Mouse (Mus musculus) E14TG2a.4 (cell line): ENCODE results near the gene E130308A19Rik.
"Not testable (repeated sequence)": the region's sequence is repeated elsewhere in the genome, so short reads cannot be mapped to it uniquely, and the experiment has no call there.

ENCODE experiments used
- H3K27me3 ChIP-seq: 2 replicates; pipeline ENCODE4 v1.6.1; 2014; ENCODE audit warnings: low read length, control low read depth; ENCODE audit not compliant: insufficient read depth
- H3K36me3 ChIP-seq: 2 replicates; pipeline ENCODE4 v1.6.1; 2014; ENCODE audit warnings: low read length, control low read depth; ENCODE audit not compliant: insufficient read depth
- H3K4me1 ChIP-seq: replicated peaks from 2 replicates; pipeline ENCODE4 v1.6.1; 2014; ENCODE audit warnings: low read depth, low read length, control low read depth
- H3K4me3 ChIP-seq: replicated peaks from 2 replicates; pipeline ENCODE4 v1.5.1; 2014; ENCODE audit warnings: mild to moderate bottlenecking, low read length
- H3K9me3 ChIP-seq: 2 replicates; pipeline ENCODE4 v1.6.1; 2014; ENCODE audit warnings: low read length, control low read depth
- CTCF ChIP-seq: conservative IDR thresholded peaks from 2 replicates; pipeline ENCODE4 v1.5.1; 2014; ENCODE audit warnings: low read length
- NANOG ChIP-seq: IDR thresholded peaks from 2 replicates; pipeline ENCODE4 v1.6.1; 2014; ENCODE audit warnings: borderline replicate concordance, low read length, mixed read lengths
- POU5F1 ChIP-seq: IDR thresholded peaks from 2 replicates; pipeline ENCODE4 v1.6.1; 2014; ENCODE audit warnings: low read length, borderline replicate concordance

E130308A19Rik gene

GRCm38 (mm10) chr4:59782853-59783684, 157.1 kb downstream of the E130308A19Rik start:
- no peaks in the 10 kb centered on the region for H3K27me3 ChIP-seq
- peak overlapping the region; percentile 100 for H3K4me3 ChIP-seq
- peaks cover 34% of the 10 kb centered on the region for H3K36me3 ChIP-seq
- TF ChIP-seq NANOG = no peak
- TF ChIP-seq CTCF = no peak
- no peak for TF ChIP-seq POU5F1
- no peaks in the 10 kb centered on the region for H3K9me3 ChIP-seq
- H3K4me1 ChIP-seq = peaks cover 66% of the 10 kb centered on the region

- Histone ChIP-seq H3K9me3 (no peaks in the 10 kb centered on the region), H3K4me1 (peaks cover 59% of the 10 kb centered on the region), H3K4me3 (peak overlapping the region; percentile 100), H3K27me3 (no peaks in the 10 kb centered on the region), H3K36me3 (peaks cover 27% of the 10 kb centered on the region)
- TF ChIP-seq CTCF (no peak), NANOG (no peak), POU5F1 (no peak)
Measured at GRCm38 (mm10) chr4:59783685-59784279, 157.8 kb downstream of the E130308A19Rik start.

GRCm38 (mm10) chr4:59785412-59785811, 159.4 kb downstream of the E130308A19Rik start:
- Histone ChIP-seq H3K4me1 (peaks cover 44% of the 10 kb centered on the region), H3K36me3 (peaks cover 12% of the 10 kb centered on the region), H3K27me3 (no peaks in the 10 kb centered on the region), H3K9me3 (no peaks in the 10 kb centered on the region), H3K4me3 (no peak overlapping the region)
- TF ChIP-seq NANOG (no peak), CTCF (no peak), POU5F1 (no peak)

GRCm38 (mm10) chr4:59786661-59787060, 160.7 kb downstream of the E130308A19Rik start:
- Histone ChIP-seq H3K9me3 (no peaks in the 10 kb centered on the region), H3K27me3 (0 out of 2 replicates have a peak, but pooled peaks cover 1% of the 10 kb centered on the region), H3K36me3 (peaks cover 4% of the 10 kb centered on the region), H3K4me3 (no peak overlapping the region), H3K4me1 (peaks cover 32% of the 10 kb centered on the region)
- TF ChIP-seq NANOG (no peak), POU5F1 (no peak), CTCF (peak; percentile 88)

GRCm38 (mm10) chr4:59787126-59787525, 161.1 kb downstream of the E130308A19Rik start:
- TF ChIP-seq CTCF (no peak), POU5F1 (no peak), NANOG (no peak)
- 0 out of 2 replicates have a peak, but pooled peaks cover 3% of the 10 kb centered on the region for H3K27me3 ChIP-seq
- no peak overlapping the region for H3K4me3 ChIP-seq
- 0 out of 2 replicates have a peak, but pooled peaks cover under 1% of the 10 kb centered on the region for H3K36me3 ChIP-seq
- H3K9me3 ChIP-seq = no peaks in the 10 kb centered on the region
- peaks cover 28% of the 10 kb centered on the region for H3K4me1 ChIP-seq

- TF ChIP-seq NANOG (no peak), POU5F1 (no peak), CTCF (no peak)
- peaks cover 24% of the 10 kb centered on the region for H3K4me1 ChIP-seq
- no peaks in the 10 kb centered on the region for H3K36me3 ChIP-seq
- no peaks in the 10 kb centered on the region for H3K9me3 ChIP-seq
- 0 out of 2 replicates have a peak, but pooled peaks cover 3% of the 10 kb centered on the region for H3K27me3 ChIP-seq
- H3K4me3 ChIP-seq = no peak overlapping the region
Measured at GRCm38 (mm10) chr4:59789015-59789414, 163.0 kb downstream of the E130308A19Rik start.

- not testable (repeated sequence) for H3K4me1 ChIP-seq, H3K9me3 ChIP-seq, H3K27me3 ChIP-seq, H3K4me3 ChIP-seq, H3K36me3 ChIP-seq
Measured at GRCm38 (mm10) chr4:59793626-59794025, 167.6 kb downstream of the E130308A19Rik start.

GRCm38 (mm10) chr4:59794116-59794515, 168.1 kb downstream of the E130308A19Rik start:
- peak; percentile 33 for TF ChIP-seq CTCF
- TF ChIP-seq POU5F1 = no peak
- Histone ChIP-seq H3K27me3 (0 out of 2 replicates have a peak, but pooled peaks cover 3% of the 10 kb centered on the region), H3K4me1 (no peaks in the 10 kb centered on the region), H3K9me3 (no peaks in the 10 kb centered on the region), H3K36me3 (no peaks in the 10 kb centered on the region), H3K4me3 (no peak overlapping the region)
